Mouse (Mus musculus) right cerebral cortex, adult 18-20 months (tissue): Measurements from ENCODE around the gene Klk5.

Experiments used
- DNase-seq: peaks from one replicate; pipeline ENCODE4 v3.0.0; 2022; ENCODE audit warnings: mixed read lengths

Klk5 gene

DNA sequence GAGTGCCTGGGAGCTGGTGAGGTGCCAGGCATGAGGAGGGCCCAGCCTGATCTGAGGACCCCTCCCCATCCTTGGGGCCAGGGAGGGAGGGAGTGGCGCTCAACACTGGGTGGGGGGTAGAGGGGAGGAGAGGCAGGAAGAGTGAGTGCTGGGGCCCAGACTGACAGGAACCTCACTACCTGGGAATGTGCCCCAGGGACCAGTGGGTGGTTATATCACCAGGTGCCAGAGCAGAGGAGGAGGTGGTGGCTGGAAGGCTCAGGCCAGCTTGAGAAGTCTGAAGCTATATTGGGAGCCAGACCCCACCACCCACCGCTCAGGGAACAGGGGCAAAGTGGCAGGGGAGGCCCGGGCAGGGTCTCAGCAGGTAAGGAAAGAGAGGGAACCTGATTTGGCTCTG lies at the start of gene Klk5:
Gene Klk5 (plus strand): TSS at position 271 of the 400 bp plus-strand sequence.
- DNase-seq: no peak

DNA sequence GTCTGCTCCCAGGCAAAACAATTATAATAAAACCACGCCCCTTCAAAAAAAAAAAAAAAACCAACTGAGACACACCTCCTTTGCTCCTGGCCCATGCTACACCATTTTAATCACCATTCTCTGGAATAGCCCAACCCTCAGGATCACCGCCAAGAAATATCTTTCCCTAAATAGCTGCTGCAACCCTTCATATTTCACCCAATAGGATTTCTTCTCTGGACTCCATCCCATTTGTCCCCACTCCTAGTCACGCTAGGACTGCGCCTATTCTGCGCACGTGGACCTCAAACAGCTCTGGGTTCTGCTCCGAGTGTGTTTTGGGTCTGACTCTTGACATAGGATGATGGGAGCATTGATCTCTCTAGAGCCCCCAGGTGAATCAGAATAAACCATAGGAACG lies 45.4 kb upstream of the Klk5 start:
- DNase-seq: no peak

- DNase-seq: no peak
These were observed 44.4 kb upstream of the Klk5 start, which contains the start of gene Klk8 for GRCm38 (mm10) chr7:43797333-43797769. TSS of gene Klk8 (plus strand) at chr7:43797577.

GRCm38 (mm10) chr7:43797844-43798462 lies 43.8 kb upstream of the Klk5 start:
- DNase-seq: no peak

- no peak for DNase-seq
These were observed 41.9 kb upstream of the Klk5 start for GRCm38 (mm10) chr7:43799876-43800275.

GRCm38 (mm10) chr7:43810994-43811393 lies 30.8 kb upstream of the Klk5 start, which contains the start of gene Klk7:
TSS of gene Klk7 (plus strand) at chr7:43811294.
- no peak for DNase-seq

DNA sequence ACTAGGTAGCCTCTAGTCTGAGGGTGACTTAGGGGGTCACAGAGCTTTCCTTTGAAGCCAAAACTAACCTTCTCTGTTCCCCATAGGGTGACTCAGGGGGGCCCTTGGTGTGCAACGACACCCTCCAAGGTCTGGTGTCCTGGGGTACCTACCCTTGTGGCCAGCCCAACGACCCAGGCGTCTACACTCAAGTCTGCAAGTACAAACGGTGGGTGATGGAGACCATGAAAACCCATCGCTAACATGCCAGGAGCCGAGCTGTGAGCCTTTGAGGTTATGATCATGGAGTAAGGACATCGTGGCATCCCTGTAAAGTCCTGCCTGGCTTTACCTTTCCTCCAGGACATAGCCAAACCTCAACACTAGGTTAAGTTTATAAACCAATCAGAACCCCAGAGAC lies 26.6 kb upstream of the Klk5 start:
- DNase-seq: no peak

GRCm38 (mm10) chr7:43816746-43817145 lies 25.0 kb upstream of the Klk5 start:
- DNase-seq: no peak

DNA sequence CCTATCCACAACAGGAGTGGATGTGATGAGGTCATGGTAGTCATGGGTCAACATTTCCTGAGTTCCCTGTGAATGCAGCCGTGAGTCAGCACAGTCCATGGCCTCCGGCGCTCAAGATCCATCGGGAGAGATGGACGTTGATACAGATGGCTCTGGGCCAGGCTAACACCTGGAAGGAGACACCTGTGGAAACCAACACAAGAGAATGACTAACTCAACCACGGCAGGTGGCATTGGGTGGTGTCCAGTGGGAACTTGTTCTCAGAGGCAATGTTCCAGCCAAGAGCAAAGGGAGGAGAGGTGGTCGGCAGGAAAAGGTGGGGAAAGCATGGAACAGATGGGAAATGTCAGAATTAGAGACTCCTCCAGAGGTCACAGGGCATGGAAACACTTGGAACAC lies 20.2 kb upstream of the Klk5 start:
- DNase-seq: no peak

GRCm38 (mm10) chr7:43824199-43824598 lies 17.6 kb upstream of the Klk5 start, which contains the start of gene Klk6:
TSS of gene Klk6 (plus strand) at chr7:43824499.
- no peak for DNase-seq

DNA sequence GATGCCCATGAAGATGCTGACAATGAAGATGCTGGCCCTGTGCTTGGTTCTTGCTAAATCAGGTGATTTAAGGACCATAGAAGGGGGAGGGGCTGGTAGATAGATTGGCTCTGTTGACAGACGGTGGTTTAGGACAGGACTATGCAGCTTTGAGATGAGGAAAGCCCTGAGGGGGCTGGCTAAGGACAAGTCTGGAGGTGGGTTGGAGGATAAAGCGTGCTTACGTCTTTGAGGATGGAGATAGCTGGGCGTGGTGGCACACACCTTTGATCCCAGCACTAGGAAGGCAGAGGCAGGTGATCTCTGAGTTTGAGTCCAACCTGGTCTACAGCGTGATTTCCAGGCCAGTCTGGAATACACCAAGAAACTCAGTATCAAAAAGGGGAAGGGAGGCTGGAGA lies 15.7 kb upstream of the Klk5 start:
- DNase-seq: no peak

GRCm38 (mm10) chr7:43827706-43828105 lies 14.1 kb upstream of the Klk5 start:
- DNase-seq: no peak

GRCm38 (mm10) chr7:43829006-43829405 lies 12.8 kb upstream of the Klk5 start:
- no peak for DNase-seq

DNA sequence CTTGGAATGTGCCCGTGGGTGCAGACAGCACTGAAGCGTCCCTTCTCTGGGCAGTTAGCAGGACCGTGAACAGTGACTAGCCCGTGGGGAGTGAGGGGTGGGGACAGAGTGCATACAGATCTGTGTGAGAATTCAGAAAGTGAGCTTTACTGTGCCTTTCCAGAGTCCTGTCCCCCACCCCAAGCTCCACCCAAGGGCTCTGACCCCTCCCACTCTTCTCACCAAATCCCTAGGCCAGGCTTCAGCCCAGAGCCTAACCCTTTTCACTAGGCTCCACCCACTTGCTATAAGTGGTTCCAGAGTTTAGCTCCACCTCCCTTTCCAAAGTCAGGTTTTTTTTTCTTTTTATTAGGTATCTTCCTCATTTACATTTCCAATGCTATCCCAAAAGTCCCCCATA lies 2.0 kb downstream of the Klk5 start:
- no peak for DNase-seq

DNA sequence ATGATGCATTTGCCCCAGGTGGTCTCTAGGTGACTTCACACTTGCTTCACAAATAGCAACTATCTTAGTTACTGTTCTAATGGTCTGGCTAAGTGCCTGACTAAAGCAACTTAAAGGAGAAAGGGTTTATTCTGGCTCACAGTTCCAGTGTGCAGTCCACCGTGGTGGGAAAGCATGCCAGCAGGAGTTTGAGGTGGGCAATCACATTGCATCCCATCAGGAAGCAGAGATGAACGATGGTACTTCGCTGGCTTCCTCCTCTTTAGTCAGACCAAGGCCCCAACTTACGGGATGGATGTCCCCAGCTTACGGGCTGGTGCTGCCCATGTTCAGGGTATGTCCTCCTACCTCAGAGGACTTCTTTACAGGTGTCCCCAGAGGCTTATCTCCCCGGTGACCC lies 9.8 kb downstream of the Klk5 start:
- no peak for DNase-seq

DNA sequence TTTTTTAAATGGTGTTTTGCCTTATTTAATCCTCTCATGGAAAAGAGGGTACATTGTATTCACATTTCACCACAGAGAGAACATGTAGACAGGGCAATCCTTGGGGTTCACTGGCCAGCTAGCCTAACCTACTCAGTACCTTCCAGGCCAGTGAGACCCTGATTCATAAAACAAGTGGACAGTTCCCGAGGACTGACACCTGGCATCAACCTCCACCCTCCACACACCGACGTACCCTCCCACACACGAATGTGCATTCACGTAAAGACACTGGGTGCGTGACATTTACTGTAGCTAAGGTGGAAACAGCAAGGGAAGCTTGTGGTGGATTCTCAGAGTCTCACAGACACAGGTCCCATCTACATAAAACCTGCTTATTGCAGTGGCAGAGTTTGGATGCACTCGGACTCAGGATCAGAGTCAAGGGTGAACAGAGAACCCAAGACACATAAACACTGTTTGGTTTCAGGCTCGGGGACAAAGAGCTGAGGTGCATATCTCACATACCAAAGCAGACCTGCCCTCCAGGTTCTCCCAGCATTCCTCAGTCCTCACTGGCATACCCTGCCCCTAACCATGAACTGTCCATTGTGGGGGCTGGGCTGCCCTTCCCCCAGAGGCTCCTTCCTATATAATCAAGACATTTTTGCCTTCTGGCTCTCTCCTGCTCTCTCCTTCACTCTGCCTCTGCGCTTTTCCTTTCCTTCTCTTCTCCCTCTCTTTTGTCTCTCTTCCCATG lies 13.0 kb downstream of the Klk5 start:
- no peak for DNase-seq

DNA sequence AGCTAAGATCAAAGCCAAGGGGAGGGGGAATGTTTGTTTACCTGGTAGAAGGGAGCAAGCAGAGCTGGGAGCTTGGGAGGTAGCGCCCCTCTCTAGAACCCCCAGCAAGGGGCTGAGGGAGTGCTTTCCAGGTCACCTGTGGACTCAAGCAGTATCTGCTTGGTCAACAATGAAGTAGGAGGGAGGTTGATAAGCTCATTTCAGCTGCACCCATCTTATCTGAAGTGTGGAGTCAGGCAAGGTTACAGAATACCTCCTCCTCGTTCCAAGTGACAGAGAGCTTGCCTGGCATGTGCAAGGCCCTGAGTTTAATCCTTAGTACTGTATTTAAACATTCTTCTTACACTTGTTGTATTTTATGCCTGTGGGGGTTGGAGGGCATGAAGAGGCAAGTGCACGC lies 13.9 kb downstream of the Klk5 start:
- no peak for DNase-seq

DNA sequence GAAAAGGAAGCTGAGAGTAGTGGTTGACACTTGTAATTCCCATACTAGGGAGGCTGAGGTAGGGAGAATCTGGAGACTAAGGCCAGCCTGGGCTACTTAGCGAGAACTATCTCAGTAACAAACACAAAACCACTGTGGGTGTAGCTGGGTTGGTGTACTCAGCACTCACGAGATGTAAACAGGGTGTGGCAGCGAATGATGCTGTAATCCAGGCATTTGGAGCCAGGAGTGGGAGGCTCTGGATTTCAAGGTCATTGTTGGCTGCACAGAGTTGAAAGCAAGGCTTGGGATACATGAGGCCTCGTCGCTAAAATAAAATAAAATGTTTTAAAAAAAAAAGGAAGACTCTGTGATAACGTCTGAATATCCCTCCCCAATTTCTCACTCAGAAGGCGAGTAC lies 14.5 kb downstream of the Klk5 start:
- no peak for DNase-seq

GRCm38 (mm10) chr7:43857501-43857900 lies 15.7 kb downstream of the Klk5 start:
- no peak for DNase-seq

- DNase-seq: no peak
These were observed 18.6 kb downstream of the Klk5 start for GRCm38 (mm10) chr7:43860411-43860810.

- DNase-seq: peak; percentile 64
These were observed 31.5 kb downstream of the Klk5 start for GRCm38 (mm10) chr7:43873237-43873636.

DNA sequence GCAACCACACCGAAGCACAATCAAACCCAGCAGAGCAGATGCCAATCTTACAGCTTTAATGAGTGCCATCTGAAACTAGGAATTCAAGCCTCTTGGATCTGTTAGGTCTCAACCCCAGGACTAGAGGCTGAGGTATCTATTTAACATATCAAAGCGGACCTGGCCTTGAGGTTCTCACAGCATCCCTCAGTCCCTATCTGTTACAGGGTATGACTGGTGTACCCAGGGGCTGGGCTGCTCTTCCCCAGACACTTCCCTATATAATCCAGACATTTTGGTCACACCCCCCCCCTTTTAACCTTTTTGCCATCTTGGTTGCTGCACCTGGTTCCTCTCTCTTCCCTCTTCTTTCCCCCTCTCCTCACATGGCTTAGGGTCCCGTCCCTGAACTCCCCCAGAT lies 31.9 kb downstream of the Klk5 start:
- no peak for DNase-seq

- no peak for DNase-seq
These were observed 33.2 kb downstream of the Klk5 start for GRCm38 (mm10) chr7:43874868-43875375.

DNA sequence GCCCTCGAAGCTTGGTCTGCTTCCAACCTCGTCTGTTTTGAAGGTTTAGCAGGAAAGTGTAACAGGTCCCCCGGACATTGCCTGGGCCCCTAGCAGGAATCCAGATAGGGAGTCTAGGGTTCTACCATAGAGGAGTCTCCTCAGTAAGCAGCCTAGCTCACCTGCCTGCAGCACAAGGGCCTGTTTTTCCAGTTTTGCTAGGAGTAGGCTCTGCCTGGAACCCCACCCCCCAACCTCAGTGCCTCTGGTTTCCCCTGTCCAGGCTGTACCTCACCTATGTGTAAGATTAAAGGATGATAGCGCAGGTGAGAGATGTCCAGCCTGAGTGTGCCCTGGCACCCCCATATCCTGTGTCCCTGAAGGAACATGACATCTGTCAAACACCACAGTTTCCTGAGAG lies 34.7 kb downstream of the Klk5 start:
- no peak for DNase-seq
